Comparison of ENCODE assay signal across 8 mouse cellular contexts in genomic region chr4:129985671-129986441, GRCm38 (mm10). TPM values are rescaled to one million over a fixed set of nuclear protein-coding genes. Genes with fewer than 3 reads are reported as not detected.
DNase-seq lines count a peak whose midpoint lies in the region; ATAC-seq and TF ChIP-seq lines count a peak whose summit lies in the region.

No protein-coding gene starts in this region.

- peak overlapping the region; percentile 68 for H3K9ac ChIP-seq in forebrain, embryonic 16.5 days (replicated peaks; ENCODE audit: low read depth, low read length)
- H3K9ac ChIP-seq in hindbrain, postnatal 0 days (replicated peaks; ENCODE audit: low read length): peak overlapping the region; percentile 84
- H3K9ac ChIP-seq in midbrain, embryonic 11.5 days (ENCODE audit: low read length): peak overlapping the region; percentile 76

- DNase-seq in R1 (ENCODE audit: low read depth, low spot score): peak; percentile 46
- peak; percentile 78 for DNase-seq in cerebellum, adult 11 months
- peak; percentile 91 for DNase-seq in hindbrain, postnatal 0 days (ENCODE audit: low spot score)
- peak; percentile 82 to 85 for DNase-seq in left cerebral cortex, postnatal 36 days (ENCODE audit: low spot score in 2 of 2)
- peak; percentile 97 for DNase-seq in midbrain, embryonic 11.5 days (ENCODE audit: low spot score, missing footprints)
- peak in 1 of 2 experiments; percentile 47 for DNase-seq in spleen, adult 2 months (ENCODE audit: low read depth in 1 of 2, low spot score in 2 of 2)
- no peak for DNase-seq in c-Kit-positive CD71-positive TER-119-positive erythroid progenitor cells, embryonic 14.5 days (ENCODE audit: low spot score)

- intact Hi-C loops in left cerebral cortex, postnatal 36 days (cut with DNase I): loop anchor here (2.0 to 10.0 kb wide), 2 partner anchors 25 to 99 kb away; no protein-coding TSS in a partner anchor

- H3K4me1 ChIP-seq in forebrain, embryonic 16.5 days (replicated peaks; ENCODE audit: control insufficient read depth, insufficient read depth, low read length): peaks cover 67% of the 10 kb centered on the region
- peaks cover 54% of the 10 kb centered on the region for H3K4me1 ChIP-seq in hindbrain, postnatal 0 days (ENCODE audit: insufficient read depth, low read length)
- peaks cover 50% of the 10 kb centered on the region for H3K4me1 ChIP-seq in midbrain, embryonic 11.5 days (ENCODE audit: control insufficient read depth, insufficient read depth, low read length)
- peaks cover 29% of the 10 kb centered on the region for H3K4me1 ChIP-seq in spleen, adult 2 months (ENCODE audit: control insufficient read depth, insufficient read depth, insufficient read length)

- 0 out of 2 replicates have a peak, but pooled peaks cover 2% of the 10 kb centered on the region for H3K27me3 ChIP-seq in forebrain, embryonic 16.5 days (replicated peaks; ENCODE audit: control insufficient read depth, insufficient read depth, low read length)
- no peaks in the 10 kb centered on the region for H3K27me3 ChIP-seq in hindbrain, postnatal 0 days (ENCODE audit: insufficient read depth, low read length)
- H3K27me3 ChIP-seq in midbrain, embryonic 11.5 days (ENCODE audit: control insufficient read depth, insufficient read depth, low read length): peaks cover 28% of the 10 kb centered on the region
- peaks cover 37% of the 10 kb centered on the region for H3K27me3 ChIP-seq in spleen, adult 2 months (ENCODE audit: control insufficient read depth, insufficient read depth, low read length)

- peak overlapping the region; percentile 63 for H3K4me3 ChIP-seq in forebrain, embryonic 16.5 days (replicated peaks; ENCODE audit: low read length)
- peak overlapping the region; percentile 87 for H3K4me3 ChIP-seq in hindbrain, postnatal 0 days (ENCODE audit: low read length)
- peak overlapping the region; percentile 69 for H3K4me3 ChIP-seq in midbrain, embryonic 11.5 days (ENCODE audit: low read depth, low read length)
- H3K4me3 ChIP-seq in spleen, adult 2 months (ENCODE audit: extremely low read depth, insufficient read depth, insufficient read length): peak overlapping the region; percentile 33; the same call in 1 of the 2 replicates

- H3K9me3 ChIP-seq in forebrain, embryonic 16.5 days (ENCODE audit: control insufficient read depth, low read length): no peaks in the 10 kb centered on the region
- H3K9me3 ChIP-seq in hindbrain, postnatal 0 days (ENCODE audit: low read length): no peaks in the 10 kb centered on the region
- H3K9me3 ChIP-seq in midbrain, embryonic 11.5 days (ENCODE audit: control insufficient read depth, low read length): no peaks in the 10 kb centered on the region

- H3K36me3 ChIP-seq in forebrain, embryonic 16.5 days (ENCODE audit: control insufficient read depth, insufficient read depth): no peaks in the 10 kb centered on the region
- H3K36me3 ChIP-seq in hindbrain, postnatal 0 days (ENCODE audit: insufficient read depth, low read length): no peaks in the 10 kb centered on the region
- no peaks in the 10 kb centered on the region for H3K36me3 ChIP-seq in midbrain, embryonic 11.5 days (ENCODE audit: control insufficient read depth, insufficient read depth, low read length)
- no peaks in the 10 kb centered on the region for H3K36me3 ChIP-seq in spleen, adult 2 months (ENCODE audit: control insufficient read depth, insufficient read depth, low read length)

- peak overlapping the region; percentile 89 for H3K4me2 ChIP-seq in forebrain, embryonic 16.5 days (ENCODE audit: low read length)
- H3K4me2 ChIP-seq in hindbrain, postnatal 0 days (ENCODE audit: low read depth, low read length): peak overlapping the region; percentile 82
- H3K4me2 ChIP-seq in midbrain, embryonic 11.5 days: peak overlapping the region; percentile 98

- H3K27ac ChIP-seq in forebrain, embryonic 16.5 days (ENCODE audit: low read length): no peak overlapping the region
- H3K27ac ChIP-seq in hindbrain, postnatal 0 days: peak overlapping the region; percentile 84
- H3K27ac ChIP-seq in midbrain, embryonic 11.5 days (ENCODE audit: low read depth, low read length): no peak overlapping the region
- H3K27ac ChIP-seq in spleen, adult 2 months (ENCODE audit: insufficient read depth, low read length): no peak overlapping the region

- WGBS in forebrain, embryonic 16.5 days: under 1% methylated on average over 53 of the region's 58 CpGs
- under 1% methylated on average over 58 of the region's 58 CpGs for WGBS in hindbrain, postnatal 0 days
- WGBS in midbrain, embryonic 11.5 days: 1% methylated on average over 57 of the region's 58 CpGs
- WGBS in spleen, adult 2 months: 2% methylated on average over 57 of the region's 58 CpGs

- TF ChIP-seq CTCF in hindbrain, postnatal 0 days (IDR thresholded peaks at IDR 0.05; ENCODE audit: low read depth): peak; percentile 67
- 0 out of 2 replicates have a peak, but pooled peaks have one; percentile 8 for TF ChIP-seq CTCF in spleen, adult 2 months (IDR thresholded peaks at IDR 0.05; ENCODE audit: extremely low read depth, insufficient read depth, insufficient read length, insufficient replicate concordance)

- ATAC-seq in forebrain, embryonic 16.5 days: peak; percentile 29
- peak; percentile 46 for ATAC-seq in hindbrain, postnatal 0 days
- ATAC-seq in midbrain, embryonic 11.5 days (ENCODE audit: low FRiP score): peak; percentile 33

- TF ChIP-seq POLR2A in spleen, adult 2 months (IDR thresholded peaks at IDR 0.05; ENCODE audit: low read depth, low read length): no peak

RNA-seq across cellular contexts. Expression of gene Adgrb2, which starts 1.2 kb away (rescaled TPM):
- 9.6 and 12.2 TPM in 2 replicates for polyA plus RNA-seq in forebrain, embryonic 16.5 days (2015; fragmentation: Nextera tagmentation; extraction: Ambion mirVana)
- total RNA-seq in hindbrain, postnatal 0 days (2014; rRNA removed): 306 and 313 TPM in 2 replicates
- 14.3 and 15.9 TPM in 2 replicates for polyA plus RNA-seq in hindbrain, postnatal 0 days (2015; fragmentation: Nextera tagmentation; extraction: Ambion mirVana)
- total RNA-seq in left cerebral cortex, postnatal 36 days (2021): 100 to 1,000 TPM; 401 TPM
- polyA plus RNA-seq in midbrain, embryonic 11.5 days (2014; fragmentation: Nextera tagmentation; extraction: Ambion mirVana): 2.3 and 3.0 TPM in 2 replicates
- 4.0 and 6.4 TPM in 2 replicates for polyA plus RNA-seq in spleen, adult 2 months (2012; rRNA removed)

RNA-seq across cellular contexts. Expression of gene Spocd1, which starts 56.8 kb away (rescaled TPM):
- polyA plus RNA-seq in forebrain, embryonic 16.5 days (2015; fragmentation: Nextera tagmentation; extraction: Ambion mirVana): not detected in 2 replicates
- 0.37 TPM in 1 of 2 replicates, not detected in the other for total RNA-seq in hindbrain, postnatal 0 days (2014; rRNA removed)
- 0.08 TPM in 2 replicates for polyA plus RNA-seq in hindbrain, postnatal 0 days (2015; fragmentation: Nextera tagmentation; extraction: Ambion mirVana)
- total RNA-seq in left cerebral cortex, postnatal 36 days (2021): under 1 TPM; 0.22 to 0.48 TPM
- not detected in 2 replicates for polyA plus RNA-seq in midbrain, embryonic 11.5 days (2014; fragmentation: Nextera tagmentation; extraction: Ambion mirVana)
- polyA plus RNA-seq in spleen, adult 2 months (2012; rRNA removed): 0.07 and 0.11 TPM in 2 replicates

Comparison
In these comparisons a context has a peak if more than half of its experiments do, and no peak if none do; other contexts are left out.
1. H3K4me3 ChIP-seq: peak in every context shown above with its lines; median percentile 87 in hindbrain, postnatal 0 days; 69 in midbrain, embryonic 11.5 days; 63 in forebrain, embryonic 16.5 days; 33 in spleen, adult 2 months.